Mouse (Mus musculus): ENCODE results near the gene Foxe3. TPM values are rescaled to one million over a fixed set of nuclear protein-coding genes. Genes with fewer than 3 reads are reported as not detected.

Foxe3 gene
- polyA plus RNA-seq, 1 experiment = not detected

DNA sequence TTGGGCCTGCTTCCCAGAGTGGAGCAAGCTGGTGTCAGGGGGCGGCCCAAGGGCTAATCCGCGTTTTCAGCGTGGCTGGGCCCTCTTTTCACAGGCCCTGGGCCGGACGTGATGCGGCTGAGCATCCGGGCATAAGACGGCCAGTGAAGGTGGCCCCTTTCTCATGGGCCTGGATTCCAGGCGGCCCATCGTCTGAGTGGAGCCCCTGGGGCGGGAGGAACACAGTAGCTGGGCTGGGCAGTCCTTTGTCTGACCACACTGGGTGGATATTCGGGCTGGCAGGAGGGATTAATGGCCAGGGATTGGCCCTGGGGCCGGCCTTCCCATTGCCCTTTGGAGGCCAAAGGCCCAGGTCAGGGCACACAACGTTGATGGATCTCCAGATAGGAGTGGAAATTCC, 3.3 kb upstream of the Foxe3 start:
- TF ChIP-seq POLR2A (IDR thresholded peaks at IDR 0.05; ENCODE audit: low read depth, low read length) (no peak), CTCF (IDR thresholded peaks at IDR 0.05; ENCODE audit: borderline replicate concordance, insufficient read depth, low read length) (no peak)
- no peak overlapping the region for H3K4me3 ChIP-seq (ENCODE audit: insufficient read depth, low read length)
- H3K27ac ChIP-seq (ENCODE audit: insufficient read depth, low read length) = no peak overlapping the region
- H3K4me1 ChIP-seq (ENCODE audit: control insufficient read depth, insufficient read depth, low read length) = no peaks in the 10 kb centered on the region

DNA sequence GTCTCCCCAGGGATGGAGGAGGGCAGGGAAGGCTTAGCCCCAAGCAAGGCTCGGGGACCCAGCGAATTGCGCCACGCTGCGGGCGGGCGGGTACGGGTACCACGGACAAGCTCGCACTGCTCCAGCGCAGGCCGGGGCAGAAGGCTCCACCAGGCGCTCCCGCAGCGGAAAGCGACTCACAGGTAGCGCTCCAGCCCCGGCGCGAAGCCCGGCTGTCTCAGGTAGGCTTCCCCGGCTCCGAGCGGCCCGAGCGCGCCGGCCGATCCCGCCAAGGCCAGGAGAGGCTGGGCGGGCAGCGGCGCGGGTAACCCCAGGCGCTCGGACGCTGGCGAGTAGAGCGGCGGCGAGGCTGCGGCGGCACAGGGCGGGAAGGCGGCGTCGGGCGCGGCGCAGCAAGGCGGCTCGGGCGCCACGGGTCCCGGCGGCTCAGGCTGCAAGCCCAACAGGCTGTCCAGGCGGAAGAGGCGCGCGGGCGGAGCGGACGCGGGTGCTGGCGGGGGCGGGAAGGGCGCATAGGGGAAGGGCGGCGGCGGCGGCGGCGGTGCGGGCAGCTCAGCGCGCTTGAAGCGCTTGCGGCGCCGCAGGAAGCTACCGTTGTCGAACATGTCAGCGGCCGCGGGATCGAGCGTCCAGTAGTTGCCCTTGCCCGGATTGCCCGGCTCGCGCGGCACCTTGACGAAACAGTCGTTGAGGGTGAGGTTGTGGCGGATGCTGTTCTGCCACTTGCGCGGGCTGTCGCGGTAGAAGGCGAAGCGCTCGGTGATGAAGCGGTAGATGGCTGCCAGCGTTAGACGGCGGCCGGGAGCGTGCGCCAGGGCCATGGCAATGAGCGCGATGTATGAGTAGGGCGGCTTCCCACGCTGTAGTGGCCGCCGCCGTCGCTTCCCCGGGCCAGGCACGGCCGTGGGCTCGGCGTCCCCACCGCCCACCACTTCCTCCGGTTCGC, 569 bp downstream of the Foxe3 start:
- no peak overlapping the region for H3K27ac ChIP-seq (ENCODE audit: insufficient read depth, low read length)
- H3K4me1 ChIP-seq (ENCODE audit: control insufficient read depth, insufficient read depth, low read length) = no peaks in the 10 kb centered on the region
- no peak overlapping the region for H3K4me3 ChIP-seq (ENCODE audit: insufficient read depth, low read length)
- no peak for TF ChIP-seq POLR2A (IDR thresholded peaks at IDR 0.05; ENCODE audit: low read depth, low read length)
- TF ChIP-seq CTCF (IDR thresholded peaks at IDR 0.05; ENCODE audit: borderline replicate concordance, insufficient read depth, low read length) = no peak

DNA sequence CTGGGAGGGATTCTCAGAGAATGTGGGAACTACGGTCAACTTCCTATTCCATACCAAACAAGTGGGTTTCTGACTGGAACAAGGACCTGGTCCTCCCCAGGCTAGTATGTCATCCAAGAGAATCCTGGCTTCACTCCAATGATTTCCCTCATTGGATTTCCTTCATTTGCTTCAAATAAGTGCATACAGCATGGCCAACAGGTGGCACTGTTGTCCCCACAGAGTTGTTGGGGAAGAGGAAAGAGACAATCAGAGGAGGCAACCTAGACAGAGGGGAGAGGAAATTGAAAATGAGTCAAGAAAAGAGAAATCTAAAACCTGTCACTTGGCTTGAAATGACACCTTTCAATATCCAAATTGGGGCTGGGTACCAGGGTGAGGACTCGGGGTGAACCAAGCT, 8.7 kb downstream of the Foxe3 start:
- H3K4me3 ChIP-seq (ENCODE audit: insufficient read depth, low read length) = no peak overlapping the region
- H3K4me1 ChIP-seq (ENCODE audit: control insufficient read depth, insufficient read depth, low read length) = peaks cover 6% of the 10 kb centered on the region
- H3K27ac ChIP-seq (ENCODE audit: insufficient read depth, low read length) = no peak overlapping the region
- TF ChIP-seq POLR2A (IDR thresholded peaks at IDR 0.05; ENCODE audit: low read depth, low read length) (no peak), CTCF (IDR thresholded peaks at IDR 0.05; ENCODE audit: borderline replicate concordance, insufficient read depth, low read length) (0 out of 2 replicates have a peak, but pooled peaks have one; percentile 25)

DNA sequence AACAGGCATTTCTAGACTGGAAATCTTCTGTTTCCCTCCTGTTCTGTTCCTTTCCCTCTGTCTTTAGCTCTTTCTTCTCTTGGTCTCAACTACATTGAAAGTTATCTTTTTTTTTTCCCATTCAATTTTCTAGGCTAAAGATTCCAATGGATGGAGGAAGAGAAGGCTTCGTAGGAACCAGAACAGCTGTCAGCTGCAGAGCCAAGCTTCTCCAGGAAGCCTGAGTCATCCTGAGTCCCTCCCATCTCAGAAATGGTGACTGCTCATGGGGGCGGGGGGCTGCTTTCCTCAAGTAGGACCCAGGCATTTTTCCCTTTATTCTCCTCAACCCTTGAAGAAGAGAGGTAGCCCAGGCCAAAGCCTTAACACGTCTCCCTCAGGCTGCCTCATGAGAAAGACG, 9.8 kb downstream of the Foxe3 start:
- no peak for TF ChIP-seq POLR2A (IDR thresholded peaks at IDR 0.05; ENCODE audit: low read depth, low read length)
- TF ChIP-seq CTCF (IDR thresholded peaks at IDR 0.05; ENCODE audit: borderline replicate concordance, insufficient read depth, low read length) = no peak
- H3K4me3 ChIP-seq (ENCODE audit: insufficient read depth, low read length) = no peak overlapping the region
- peaks cover 6% of the 10 kb centered on the region for H3K4me1 ChIP-seq (ENCODE audit: control insufficient read depth, insufficient read depth, low read length)
- H3K27ac ChIP-seq (ENCODE audit: insufficient read depth, low read length) = no peak overlapping the region

DNA sequence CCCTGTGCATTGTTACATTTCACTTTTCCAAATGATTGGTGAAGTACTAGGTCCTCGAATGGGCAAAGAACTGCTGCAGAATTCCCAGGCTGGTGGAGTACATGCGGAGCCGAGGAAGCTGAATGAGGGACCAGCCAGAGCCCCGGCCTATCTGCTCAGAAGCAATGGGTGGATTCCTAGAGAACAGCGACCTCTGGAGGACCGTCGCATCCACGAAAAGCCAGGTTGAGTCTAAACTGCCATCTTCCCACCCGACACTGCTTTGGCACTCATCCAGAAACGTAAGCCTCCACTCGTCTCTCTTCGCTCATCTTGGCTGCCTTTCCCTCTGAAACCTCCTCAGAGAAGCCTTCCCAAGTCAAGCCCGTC, 12.2 kb downstream of the Foxe3 start:
- Histone ChIP-seq H3K27ac (ENCODE audit: insufficient read depth, low read length) (no peak overlapping the region), H3K4me1 (ENCODE audit: control insufficient read depth, insufficient read depth, low read length) (peaks cover 6% of the 10 kb centered on the region), H3K4me3 (ENCODE audit: insufficient read depth, low read length) (no peak overlapping the region)
- TF ChIP-seq POLR2A (IDR thresholded peaks at IDR 0.05; ENCODE audit: low read depth, low read length) = no peak
- peak; percentile 32; the same call in 1 of the 2 replicates for TF ChIP-seq CTCF (IDR thresholded peaks at IDR 0.05; ENCODE audit: borderline replicate concordance, insufficient read depth, low read length)

DNA sequence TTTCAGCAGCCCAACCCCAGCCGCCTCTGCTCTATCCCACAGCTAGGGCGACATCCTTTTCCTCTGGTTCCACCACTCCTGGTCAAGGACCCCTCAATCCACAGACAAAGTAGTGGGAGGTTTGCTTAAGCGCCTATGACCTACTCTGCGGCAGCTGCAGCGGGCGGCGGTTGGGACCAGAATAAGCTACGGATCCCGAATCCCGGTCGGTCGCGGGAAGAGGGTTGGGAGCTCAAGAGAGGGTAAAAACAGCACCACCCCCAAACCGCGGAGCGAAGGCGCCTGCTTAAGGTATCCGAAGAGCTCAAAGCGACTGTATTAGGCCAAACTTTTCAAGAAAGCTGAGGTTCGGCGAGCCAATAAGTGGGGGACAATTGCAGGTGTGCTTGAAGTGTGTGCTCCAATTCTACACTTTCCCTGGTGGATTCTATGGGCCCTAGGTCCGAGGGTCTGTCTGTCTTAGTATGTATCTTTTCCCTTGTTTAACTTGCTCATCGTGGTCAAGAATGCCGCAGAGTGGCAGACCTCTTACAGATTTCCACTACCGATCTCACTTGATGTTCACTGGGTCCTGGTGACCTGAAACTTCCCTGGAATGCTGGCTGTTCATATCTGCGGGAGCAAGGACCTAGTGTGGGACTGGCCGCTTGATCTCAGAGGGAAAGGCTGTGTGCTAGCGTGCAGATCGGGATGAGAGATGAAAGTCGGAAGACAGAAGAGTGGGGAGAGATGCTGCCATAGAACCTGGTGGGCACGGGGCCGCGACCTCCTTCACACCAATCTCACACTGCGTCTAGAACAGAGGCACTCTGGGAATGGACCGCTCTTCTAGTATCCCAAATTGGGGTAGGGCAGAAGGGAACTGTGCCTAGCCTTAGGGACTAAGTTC, 12.9 kb downstream of the Foxe3 start:
- TF ChIP-seq CTCF (IDR thresholded peaks at IDR 0.05; ENCODE audit: borderline replicate concordance, insufficient read depth, low read length) = no peak
- no peak for TF ChIP-seq POLR2A (IDR thresholded peaks at IDR 0.05; ENCODE audit: low read depth, low read length)
- Histone ChIP-seq H3K4me1 (ENCODE audit: control insufficient read depth, insufficient read depth, low read length) (peaks cover 6% of the 10 kb centered on the region), H3K27ac (ENCODE audit: insufficient read depth, low read length) (no peak overlapping the region), H3K4me3 (ENCODE audit: insufficient read depth, low read length) (no peak overlapping the region)

DNA sequence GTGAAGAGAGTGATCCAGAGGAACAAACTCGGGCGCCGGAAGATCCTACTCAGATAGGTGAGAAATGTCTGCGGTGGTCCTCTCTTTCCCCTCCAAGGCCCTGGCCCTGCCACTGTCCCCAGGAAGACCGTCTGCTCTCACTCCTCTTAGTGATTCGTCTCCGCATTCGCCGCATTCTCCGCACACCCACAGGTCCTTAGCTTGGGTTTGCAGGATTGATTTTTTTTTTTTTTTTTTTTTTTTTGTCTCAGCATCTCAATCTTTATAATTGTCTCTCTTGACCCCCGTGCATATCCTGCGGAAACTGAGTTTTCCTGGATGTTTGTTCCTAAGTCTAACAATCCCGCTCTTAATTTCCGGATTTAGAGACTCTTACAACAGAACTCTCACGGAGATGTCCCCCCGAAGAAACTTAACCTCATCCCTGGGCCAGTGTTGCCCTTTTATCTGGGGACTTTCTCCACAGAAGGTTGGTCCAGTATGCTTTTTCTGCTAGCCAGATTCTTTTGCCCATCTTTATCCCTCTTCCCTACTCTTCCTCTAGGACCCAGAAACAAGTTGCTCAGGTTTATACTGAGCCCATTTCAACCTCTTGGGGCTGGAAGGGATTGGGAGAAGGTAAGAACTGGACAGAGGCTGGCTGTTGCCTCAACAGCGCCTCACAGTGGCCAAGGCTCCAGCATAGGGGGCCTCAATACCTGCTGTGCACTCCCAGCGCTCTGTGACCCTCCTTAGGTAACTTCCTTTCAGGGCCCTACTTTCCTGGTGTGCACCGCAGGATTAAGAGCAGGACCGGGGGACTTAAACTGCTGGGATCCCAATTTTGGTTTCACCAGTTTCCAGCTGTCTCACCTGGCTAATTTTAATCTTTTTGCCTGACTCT, 16.0 kb downstream of the Foxe3 start:
- H3K4me3 ChIP-seq (ENCODE audit: insufficient read depth, low read length) = peak overlapping the region; percentile 48
- H3K27ac ChIP-seq (ENCODE audit: insufficient read depth, low read length) = peak overlapping the region; percentile 0; the same call in 1 of the 2 replicates
- peak; percentile 55; the same call in 1 of the 2 replicates for TF ChIP-seq CTCF (IDR thresholded peaks at IDR 0.05; ENCODE audit: borderline replicate concordance, insufficient read depth, low read length)
- TF ChIP-seq POLR2A (IDR thresholded peaks at IDR 0.05; ENCODE audit: low read depth, low read length) = no peak
- peaks cover 6% of the 10 kb centered on the region; the same call in 1 of the 2 replicates for H3K4me1 ChIP-seq (ENCODE audit: control insufficient read depth, insufficient read depth, low read length)

DNA sequence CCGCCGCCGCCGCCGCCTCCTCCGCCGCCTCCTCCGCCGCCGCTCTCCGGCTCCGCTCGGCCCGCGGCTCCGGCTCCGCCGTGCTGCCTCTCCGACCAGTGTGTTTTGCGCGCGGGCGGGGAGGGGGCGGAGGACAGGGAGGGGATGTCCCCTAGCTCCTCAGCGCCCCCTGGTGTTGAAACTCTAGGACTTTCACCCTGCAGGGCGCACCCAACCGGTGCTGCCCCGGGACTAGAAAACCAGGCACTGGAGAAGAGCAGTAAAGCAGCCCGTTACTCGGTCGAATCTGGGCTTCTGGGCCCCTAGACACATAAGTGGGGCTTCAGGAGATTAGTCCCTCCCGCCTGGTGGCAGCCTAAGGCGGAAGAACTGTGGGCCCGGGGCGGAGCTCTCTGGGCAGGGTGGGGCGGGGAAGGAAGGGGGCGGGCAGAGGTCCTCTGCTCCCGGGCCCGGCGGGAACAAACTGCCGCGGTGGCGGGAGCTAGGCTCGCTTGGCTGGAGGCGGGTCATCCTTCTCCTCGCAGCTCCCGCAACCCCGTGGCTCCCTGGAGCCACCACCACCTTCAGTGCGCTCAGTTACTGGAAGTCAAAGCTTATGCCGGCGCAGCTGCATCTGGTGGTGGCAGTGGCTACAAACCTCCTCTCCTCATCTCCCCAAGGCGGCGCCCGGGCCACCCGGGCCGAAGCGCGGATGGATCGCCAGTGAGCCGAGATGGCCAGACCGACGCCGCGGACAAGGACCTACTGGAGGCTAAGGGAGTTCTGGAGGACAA, 16.8 kb downstream of the Foxe3 start, which contains the start of gene Foxd2:
Gene Foxd2, minus strand, starts transcription at position 45 of the 773 bp plus-strand sequence.
- H3K27ac ChIP-seq (ENCODE audit: insufficient read depth, low read length) = peak within 1 kb of the TSS; percentile 64
- H3K4me1 ChIP-seq (ENCODE audit: control insufficient read depth, insufficient read depth, low read length) = no peaks in the 10 kb centered on the region; the same call in 1 of the 2 replicates
- TF ChIP-seq POLR2A (IDR thresholded peaks at IDR 0.05; ENCODE audit: low read depth, low read length) (peak; percentile 52), CTCF (IDR thresholded peaks at IDR 0.05; ENCODE audit: borderline replicate concordance, insufficient read depth, low read length) (peak; percentile 71)
- peak within 1 kb of the TSS; percentile 48 for H3K4me3 ChIP-seq (ENCODE audit: insufficient read depth, low read length)
